Mouse (Mus musculus) midbrain, embryonic 12.5 days (tissue): ENCODE data around the gene Art2b. TPM values are rescaled to one million over a fixed set of nuclear protein-coding genes. Genes with fewer than 3 reads are reported as not detected.
"Not testable (repeated sequence)": the region's sequence is repeated elsewhere in the genome, so short reads cannot be mapped to it uniquely, and the experiment has no call there.

Source experiments
- ATAC-seq: fragments of 200-750 bp; cut with Nextera tagmentation; 2 replicates; pipeline ENCODE4 v1.8.0; 2017; ENCODE audit warnings: low read depth, moderate TSS enrichment, moderate library complexity; ENCODE audit not compliant: low FRiP score
- H3K27ac ChIP-seq: fragments of 300-500 bp; sonication (generic); replicated peaks from 2 replicates; pipeline ENCODE4 v1.5.1; 2016; ENCODE audit warnings: mild to moderate bottlenecking
- H3K27me3 ChIP-seq: fragments of 300-500 bp; sonication (generic); 2 replicates; pipeline ENCODE4 v1.6.1; 2016; ENCODE audit warnings: mild to moderate bottlenecking
- H3K36me3 ChIP-seq: fragments of 300-500 bp; sonication (generic); 2 replicates; pipeline ENCODE4 v1.6.1; 2016
- H3K4me1 ChIP-seq: fragments of 300-500 bp; sonication (generic); 2 replicates; pipeline ENCODE4 v1.6.1; 2016
- H3K4me2 ChIP-seq: fragments of 300-500 bp; sonication (generic); replicated peaks from 2 replicates; pipeline ENCODE4 v1.6.1; 2016; ENCODE audit warnings: mild to moderate bottlenecking, moderate library complexity
- H3K4me3 ChIP-seq: fragments of 300-500 bp; sonication (generic); 2 replicates; pipeline ENCODE4 v1.5.1; 2016; ENCODE audit warnings: mild to moderate bottlenecking
- H3K9ac ChIP-seq: fragments of 300-500 bp; sonication (generic); replicated peaks from 2 replicates; pipeline ENCODE4 v1.6.1; 2016; ENCODE audit warnings: mild to moderate bottlenecking, moderate library complexity
- H3K9me3 ChIP-seq: fragments of 300-500 bp; sonication (generic); 2 replicates; pipeline ENCODE4 v1.6.1; 2016; ENCODE audit warnings: mild to moderate bottlenecking
- WGBS: fragments of 180-500 bp; shearing (Covaris S2); methylation state at CpG from one replicate; pipeline ENCODE4 v1.1.7; 2016; 5-methylcytosine and 5-hydroxymethylcytosine counted together
- polyA plus RNA-seq: library from polyadenylated mRNA; unstranded; fragments of >200 nt; fragmentation: Nextera tagmentation; extraction: Ambion mirVana; gene quantifications from 2 replicates; pipeline ENCODE4 v1.2.1, GENCODE M21; 2016

Gene Art2b
- polyA plus RNA-seq, 1 experiment from 2014 or later, result not detected

- not testable (repeated sequence) for H3K36me3 ChIP-seq, H3K4me2 ChIP-seq, H3K4me1 ChIP-seq, H3K27me3 ChIP-seq, H3K4me3 ChIP-seq, H3K9ac ChIP-seq, ATAC-seq, H3K9me3 ChIP-seq, H3K27ac ChIP-seq
- 88% methylated on average over 8 of the region's 8 CpGs for WGBS
These were observed 27.6 kb upstream of the Art2b start for GRCm38 (mm10) chr7:101612786-101613527.

GRCm38 (mm10) chr7:101607845-101608244, 22.4 kb upstream of the Art2b start:
- 71% methylated on average over 6 of the region's 6 CpGs for WGBS
- H3K27me3 ChIP-seq, result no peaks in the 10 kb centered on the region
- H3K36me3 ChIP-seq, result no peaks in the 10 kb centered on the region
- no peaks in the 10 kb centered on the region for H3K4me1 ChIP-seq
- no peak overlapping the region for H3K4me2 ChIP-seq
- no peak for ATAC-seq
- no peak overlapping the region for H3K4me3 ChIP-seq
- H3K9ac ChIP-seq, result no peak overlapping the region
- no peaks in the 10 kb centered on the region for H3K9me3 ChIP-seq
- H3K27ac ChIP-seq, result no peak overlapping the region

- Histone ChIP-seq H3K4me3 (no peak overlapping the region), H3K9ac (no peak overlapping the region), H3K36me3 (no peaks in the 10 kb centered on the region), H3K9me3 (no peaks in the 10 kb centered on the region), H3K4me2 (no peak overlapping the region), H3K27me3 (no peaks in the 10 kb centered on the region), H3K27ac (no peak overlapping the region), H3K4me1 (no peaks in the 10 kb centered on the region)
- ATAC-seq, result no peak
- 91% methylated on average over 1 of the region's 1 CpGs for WGBS
These were observed 15.0 kb upstream of the Art2b start for GRCm38 (mm10) chr7:101600406-101600805.

- no peaks in the 10 kb centered on the region for H3K9me3 ChIP-seq
- no peak overlapping the region for H3K9ac ChIP-seq
- H3K4me1 ChIP-seq, result no peaks in the 10 kb centered on the region
- H3K27me3 ChIP-seq, result no peaks in the 10 kb centered on the region
- H3K27ac ChIP-seq, result no peak overlapping the region
- no peak overlapping the region for H3K4me3 ChIP-seq
- H3K36me3 ChIP-seq, result no peaks in the 10 kb centered on the region
- no peak for ATAC-seq
- H3K4me2 ChIP-seq, result no peak overlapping the region
- 64% methylated on average over 2 of the region's 2 CpGs for WGBS
These were observed 13.1 kb upstream of the Art2b start for GRCm38 (mm10) chr7:101598482-101598881.

GRCm38 (mm10) chr7:101594969-101595368, 9.6 kb upstream of the Art2b start:
- H3K27me3 ChIP-seq, result no peaks in the 10 kb centered on the region
- no peaks in the 10 kb centered on the region for H3K36me3 ChIP-seq
- ATAC-seq, result no peak
- H3K9me3 ChIP-seq, result no peaks in the 10 kb centered on the region
- H3K4me1 ChIP-seq, result no peaks in the 10 kb centered on the region
- H3K4me2 ChIP-seq, result no peak overlapping the region
- no peak overlapping the region for H3K9ac ChIP-seq
- no peak overlapping the region for H3K4me3 ChIP-seq
- WGBS, result 80% methylated on average over 2 of the region's 2 CpGs
- no peak overlapping the region for H3K27ac ChIP-seq

GRCm38 (mm10) chr7:101584271-101584670, 1.1 kb downstream of the Art2b start:
- not testable (repeated sequence) for H3K4me1 ChIP-seq, H3K36me3 ChIP-seq, H3K4me3 ChIP-seq, H3K4me2 ChIP-seq, H3K27me3 ChIP-seq, H3K9ac ChIP-seq, ATAC-seq, H3K9me3 ChIP-seq, H3K27ac ChIP-seq
- 67% methylated on average over 6 of the region's 6 CpGs for WGBS

GRCm38 (mm10) chr7:101582012-101582411, 3.4 kb downstream of the Art2b start:
- Histone ChIP-seq H3K4me3 (no peak overlapping the region), H3K9ac (no peak overlapping the region), H3K27ac (no peak overlapping the region), H3K9me3 (no peaks in the 10 kb centered on the region), H3K36me3 (no peaks in the 10 kb centered on the region), H3K27me3 (no peaks in the 10 kb centered on the region), H3K4me1 (no peaks in the 10 kb centered on the region), H3K4me2 (no peak overlapping the region)
- no peak for ATAC-seq
- WGBS, result 90% methylated on average over 7 of the region's 7 CpGs

GRCm38 (mm10) chr7:101580863-101581262, 4.5 kb downstream of the Art2b start:
- not testable (repeated sequence) for H3K9me3 ChIP-seq, H3K9ac ChIP-seq, H3K36me3 ChIP-seq, H3K4me3 ChIP-seq, H3K4me2 ChIP-seq, H3K4me1 ChIP-seq, H3K27ac ChIP-seq, H3K27me3 ChIP-seq, ATAC-seq
- WGBS, result 94% methylated on average over 3 of the region's 3 CpGs

- Histone ChIP-seq H3K27me3 (no peaks in the 10 kb centered on the region), H3K4me1 (no peaks in the 10 kb centered on the region), H3K27ac (no peak overlapping the region), H3K4me3 (no peak overlapping the region), H3K9ac (no peak overlapping the region), H3K9me3 (no peaks in the 10 kb centered on the region), H3K4me2 (no peak overlapping the region), H3K36me3 (no peaks in the 10 kb centered on the region)
- no peak for ATAC-seq
- WGBS, result 71% methylated on average over 3 of the region's 3 CpGs
These were observed 11.0 kb downstream of the Art2b start for GRCm38 (mm10) chr7:101574413-101574812.

- ATAC-seq, H3K27me3 ChIP-seq, H3K36me3 ChIP-seq, H3K4me2 ChIP-seq, H3K4me1 ChIP-seq, H3K9ac ChIP-seq, H3K9me3 ChIP-seq, H3K4me3 ChIP-seq, H3K27ac ChIP-seq: not testable (repeated sequence)
- WGBS, result 94% methylated on average over 12 of the region's 12 CpGs
These were observed 11.8 kb downstream of the Art2b start for GRCm38 (mm10) chr7:101573636-101574035.

GRCm38 (mm10) chr7:101564086-101564485, 21.3 kb downstream of the Art2b start:
- H3K4me1 ChIP-seq, result no peaks in the 10 kb centered on the region
- no peaks in the 10 kb centered on the region for H3K9me3 ChIP-seq
- H3K9ac ChIP-seq, result no peak overlapping the region
- H3K36me3 ChIP-seq, result no peaks in the 10 kb centered on the region
- no peaks in the 10 kb centered on the region for H3K27me3 ChIP-seq
- ATAC-seq, result no peak
- no peak overlapping the region for H3K4me3 ChIP-seq
- 94% methylated on average over 2 of the region's 2 CpGs for WGBS
- no peak overlapping the region for H3K4me2 ChIP-seq
- H3K27ac ChIP-seq, result no peak overlapping the region

GRCm38 (mm10) chr7:101559393-101559792, 26.0 kb downstream of the Art2b start:
- H3K4me2 ChIP-seq, H3K36me3 ChIP-seq, H3K27me3 ChIP-seq, H3K4me1 ChIP-seq, H3K9me3 ChIP-seq, H3K4me3 ChIP-seq, H3K27ac ChIP-seq, H3K9ac ChIP-seq, ATAC-seq: not testable (repeated sequence)
- WGBS, result 74% methylated on average over 5 of the region's 5 CpGs

- 71% methylated on average over 1 of the region's 1 CpGs for whole genome bisulfite sequencing
- Histone ChIP-seq H3K9ac (no peak overlapping the region), H3K9me3 (no peaks in the 10 kb centered on the region), H3K27ac (no peak overlapping the region), H3K4me3 (no peak overlapping the region), H3K36me3 (no peaks in the 10 kb centered on the region), H3K4me1 (no peaks in the 10 kb centered on the region), H3K4me2 (no peak overlapping the region), H3K27me3 (no peaks in the 10 kb centered on the region)
- ATAC-seq, result no peak
These were observed 28.0 kb downstream of the Art2b start for GRCm38 (mm10) chr7:101557391-101557790.
